Mouse (Mus musculus) kidney, adult 2 months (tissue): Measurements from ENCODE around the gene Akap2.

Experiments
- CTCF ChIP-seq: fragments of 200-500 bp; conservative IDR thresholded peaks from 2 replicates; pipeline ENCODE4 v1.5.1; 2011; ENCODE audit warnings: low read depth, mild to moderate bottlenecking, control low read depth, low read length, moderate library complexity, mixed read lengths; ENCODE audit not compliant: insufficient read depth, insufficient read length
- POLR2A ChIP-seq: fragments of 200-500 bp; IDR thresholded peaks from one replicate; pipeline ENCODE4 v1.6.1; 2011; ENCODE audit warnings: low read depth, low read length, control low read depth

GRCm38 (mm10) chr4:57672541-57672940 lies 44.9 kb upstream of the Akap2 start:
- TF ChIP-seq CTCF (no peak), POLR2A (no peak)
